In genomic region chr16:94866300-94866956, GRCm38 (mm10) we compare ENCODE assay signal across 10 mouse cellular contexts.
DNase-seq lines count a peak whose midpoint lies in the region; ATAC-seq and TF ChIP-seq lines count a peak whose summit lies in the region.
"Had no signal": no experiment of that assay in that cellular context is flagged by ENCODE, and none has a peak within 500 bp of the region (broad histone marks: within the 10 kb centered on the region; RNA-seq: fewer than 3 reads in every experiment).

No protein-coding gene starts in this region.

- no peak overlapping the region for H3K27ac ChIP-seq in kidney, embryonic 15.5 days
- H3K27ac ChIP-seq in limb, embryonic 15.5 days = no peak overlapping the region
- H3K27ac ChIP-seq: hindbrain, embryonic 13.5 days had no signal

- peak; percentile 2 for DNase-seq in adrenal gland, adult 2 months
- DNase-seq in adrenal gland, adult 8-10 months = no peak
- DNase-seq in kidney, adult 11 months = no peak
- peak; percentile 30 for DNase-seq in brain, embryonic 14.5 days (ENCODE audit: low read depth)
- DNase-seq in cerebellum, adult 18-20 months = no peak
- DNase-seq in thymus, postnatal 10 days (ENCODE audit: low spot score in 2 of 2) = no peak

- H3K4me2 ChIP-seq in kidney, embryonic 15.5 days = no peak overlapping the region
- H3K4me2 ChIP-seq in limb, embryonic 15.5 days = no peak overlapping the region
- H3K4me2 ChIP-seq: hindbrain, embryonic 13.5 days had no signal

- no peak for TF ChIP-seq POLR2A in brain, embryonic 14.5 days (IDR thresholded peaks at IDR 0.05; ENCODE audit: borderline replicate concordance, extremely low read depth, insufficient read depth, insufficient read length, poor library complexity, severe bottlenecking)

- no peak for TF ChIP-seq CTCF in brain, embryonic 14.5 days (IDR thresholded peaks at IDR 0.05; ENCODE audit: borderline replicate concordance, extremely low read depth, insufficient read depth, insufficient read length)

- H3K4me3 ChIP-seq in kidney, embryonic 15.5 days (replicated peaks) = no peak overlapping the region
- H3K4me3 ChIP-seq in limb, embryonic 15.5 days = no peak overlapping the region
- H3K4me3 ChIP-seq: erythroblast, embryonic 14.5 days; hindbrain, embryonic 13.5 days had no signal

- H3K27me3 ChIP-seq in kidney, embryonic 15.5 days = no peaks in the 10 kb centered on the region
- H3K27me3 ChIP-seq in limb, embryonic 15.5 days = no peaks in the 10 kb centered on the region
- H3K27me3 ChIP-seq: hindbrain, embryonic 13.5 days had no signal

- 0 out of 2 replicates have a peak, but pooled peaks cover 3% of the 10 kb centered on the region for H3K4me1 ChIP-seq in kidney, embryonic 15.5 days
- H3K4me1 ChIP-seq in limb, embryonic 15.5 days = peaks cover 8% of the 10 kb centered on the region; the same call in 1 of the 2 replicates
- H3K4me1 ChIP-seq: hindbrain, embryonic 13.5 days had no signal

- no peak overlapping the region for H3K9ac ChIP-seq in kidney, embryonic 15.5 days
- no peak overlapping the region for H3K9ac ChIP-seq in limb, embryonic 15.5 days
- H3K9ac ChIP-seq: hindbrain, embryonic 13.5 days had no signal

- 48% methylated on average over 14 of the region's 14 CpGs for WGBS in kidney, embryonic 15.5 days
- WGBS in limb, embryonic 15.5 days = 29% methylated on average over 14 of the region's 14 CpGs

- H3K36me3 ChIP-seq in kidney, embryonic 15.5 days = no peaks in the 10 kb centered on the region
- H3K36me3 ChIP-seq in limb, embryonic 15.5 days = no peaks in the 10 kb centered on the region
- H3K36me3 ChIP-seq: hindbrain, embryonic 13.5 days had no signal

- peak; percentile 62; the same call in 1 of the 2 replicates for ATAC-seq in kidney, embryonic 15.5 days (replicated peaks; ENCODE audit: low FRiP score)
- ATAC-seq in limb, embryonic 15.5 days (ENCODE audit: insufficient number of reproducible peaks, low FRiP score, low TSS enrichment, low read depth) = peak; percentile 70; the same call in 1 of the 2 replicates

- H3K9me3 ChIP-seq in kidney, embryonic 15.5 days (replicated peaks) = no peaks in the 10 kb centered on the region
- no peaks in the 10 kb centered on the region for H3K9me3 ChIP-seq in limb, embryonic 15.5 days
- H3K9me3 ChIP-seq: hindbrain, embryonic 13.5 days had no signal

Comparison
In these comparisons a context has a peak if more than half of its experiments do, and no peak if none do; other contexts are left out.
1. DNase-seq: peak in adrenal gland, adult 2 months (single experiment) and brain, embryonic 14.5 days (single experiment); none in adrenal gland, adult 8-10 months (single experiment), kidney, adult 11 months (single experiment), cerebellum, adult 18-20 months (0 of 2) and thymus, postnatal 10 days (0 of 2).